In genomic region chr6:28706976-28707592, GRCm38 (mm10) we compare ENCODE assay signal across 10 mouse cellular contexts.
A peak's percentile ranks its signal among the peaks of the same experiment; 100 is the strongest.
DNase-seq lines count a peak whose midpoint lies in the region; ATAC-seq and TF ChIP-seq lines count a peak whose summit lies in the region.
"Had no signal": no experiment of that assay in that cellular context is flagged by ENCODE, and none has a peak within 500 bp of the region (broad histone marks: within the 10 kb centered on the region; RNA-seq: fewer than 3 reads in every experiment).

No protein-coding gene starts in this region.

- no peak for DNase-seq in kidney, postnatal 25 days
- DNase-seq in cerebellum, adult 2 months: peak in 1 of 2 experiments; percentile 26
- DNase-seq in urinary bladder, postnatal 4 days (ENCODE audit: low spot score in 2 of 2): no peak
- no peak for DNase-seq in thymus, postnatal 25 days
- DNase-seq in left cerebral cortex, postnatal 10 days (ENCODE audit: extremely low spot score in 1 of 2, low spot score in 2 of 2): no peak

- no peak overlapping the region for H3K4me2 ChIP-seq in kidney, embryonic 16.5 days (replicated peaks; ENCODE audit: low read depth, low read length)
- peak overlapping the region; percentile 27 for H3K4me2 ChIP-seq in liver, embryonic 16.5 days (ENCODE audit: low read depth, low read length)
- H3K4me2 ChIP-seq: forebrain, embryonic 12.5 days had no signal

- H3K9ac ChIP-seq in kidney, embryonic 16.5 days (replicated peaks; ENCODE audit: low read length): no peak overlapping the region
- H3K9ac ChIP-seq in liver, embryonic 16.5 days (ENCODE audit: low read depth, low read length): no peak overlapping the region
- H3K9ac ChIP-seq: forebrain, embryonic 12.5 days had no signal

- H3K27ac ChIP-seq in kidney, embryonic 16.5 days (ENCODE audit: low read length): no peak overlapping the region
- H3K27ac ChIP-seq in cerebellum, adult 2 months (ENCODE audit: insufficient read depth, low read length): peak overlapping the region; percentile 24; the same call in 1 of the 2 replicates
- H3K27ac ChIP-seq in liver, embryonic 16.5 days (ENCODE audit: low read length): peak overlapping the region; percentile 82
- H3K27ac ChIP-seq: forebrain, embryonic 12.5 days had no signal

- intact Hi-C loops in left cerebral cortex, postnatal 10 days (cut with DNase I): loop anchor here (5.0 kb wide), 1 partner anchor 45 kb away; no protein-coding TSS in a partner anchor

- peaks cover 9% of the 10 kb centered on the region for H3K36me3 ChIP-seq in kidney, embryonic 16.5 days (ENCODE audit: insufficient read depth, low read length)
- H3K36me3 ChIP-seq in liver, embryonic 16.5 days (ENCODE audit: control insufficient read depth, insufficient read depth): no peaks in the 10 kb centered on the region; the same call in 1 of the 2 replicates
- H3K36me3 ChIP-seq: forebrain, embryonic 12.5 days had no signal

- no peaks in the 10 kb centered on the region for H3K27me3 ChIP-seq in kidney, embryonic 16.5 days (ENCODE audit: insufficient read depth, low read length)
- H3K27me3 ChIP-seq in cerebellum, adult 2 months (ENCODE audit: control insufficient read depth, insufficient read depth, low read length): no peaks in the 10 kb centered on the region
- no peaks in the 10 kb centered on the region for H3K27me3 ChIP-seq in liver, embryonic 16.5 days (ENCODE audit: control insufficient read depth, insufficient read depth, low read depth, low read length)
- H3K27me3 ChIP-seq: forebrain, embryonic 12.5 days had no signal

- TF ChIP-seq POLR2A in cerebellum, adult 2 months (IDR thresholded peaks at IDR 0.05; ENCODE audit: borderline replicate concordance, insufficient read depth, low read length): no peak

- H3K4me3 ChIP-seq in kidney, embryonic 16.5 days (ENCODE audit: low read length): no peak overlapping the region
- H3K4me3 ChIP-seq in cerebellum, adult 2 months (replicated peaks; ENCODE audit: insufficient read depth, low read depth, low read length): no peak overlapping the region
- H3K4me3 ChIP-seq in liver, embryonic 16.5 days (ENCODE audit: low read depth, low read length): no peak overlapping the region
- H3K4me3 ChIP-seq: forebrain, embryonic 12.5 days had no signal

- ATAC-seq in kidney, embryonic 16.5 days (ENCODE audit: low FRiP score, low TSS enrichment): peak; percentile 54; the same call in 1 of the 2 replicates
- ATAC-seq in erythroid progenitor cell, adult 5-6 weeks (replicated peaks; ENCODE audit: low FRiP score, poor library complexity, severe bottlenecking): peak; percentile 84
- ATAC-seq in liver, embryonic 16.5 days (ENCODE audit: low read depth): peak; percentile 87
- ATAC-seq: inflammation-experienced regulatory T-cells, adult 6 months had no signal

- WGBS in kidney, embryonic 16.5 days: 62% methylated on average over 12 of the region's 12 CpGs
- WGBS in cerebellum, adult 2 months: 50% methylated on average over 12 of the region's 12 CpGs
- WGBS in liver, embryonic 16.5 days (ENCODE audit: insufficient replicate concordance): 27% methylated on average over 12 of the region's 12 CpGs

- H3K4me1 ChIP-seq in kidney, embryonic 16.5 days (ENCODE audit: insufficient read depth, low read length): peaks cover 13% of the 10 kb centered on the region; the same call in 1 of the 2 replicates
- peaks cover 22% of the 10 kb centered on the region for H3K4me1 ChIP-seq in cerebellum, adult 2 months (ENCODE audit: control insufficient read depth, insufficient read depth, low read length)
- peaks cover 47% of the 10 kb centered on the region for H3K4me1 ChIP-seq in liver, embryonic 16.5 days (ENCODE audit: control insufficient read depth, low read depth, low read length)

- TF ChIP-seq CTCF in cerebellum, adult 2 months (IDR thresholded peaks at IDR 0.05; ENCODE audit: borderline replicate concordance, insufficient read depth, low read depth, low read length): no peak

- H3K9me3 ChIP-seq in kidney, embryonic 16.5 days (ENCODE audit: low read length): no peaks in the 10 kb centered on the region
- H3K9me3 ChIP-seq in liver, embryonic 16.5 days (replicated peaks; ENCODE audit: control insufficient read depth, low read length): no peaks in the 10 kb centered on the region
- H3K9me3 ChIP-seq: forebrain, embryonic 12.5 days had no signal
